Mouse (Mus musculus) testis, postnatal 14 days (tissue): ENCODE results near the gene Pdxdc1.
"Not testable (repeated sequence)": the region's sequence is repeated elsewhere in the genome, so short reads cannot be mapped to it uniquely, and the experiment has no call there.

Experiments used
- DNase-seq: peaks from one replicate; pipeline ENCODE4 v3.0.0; 2021; ENCODE audit warnings: low spot score

The Pdxdc1 gene

DNA sequence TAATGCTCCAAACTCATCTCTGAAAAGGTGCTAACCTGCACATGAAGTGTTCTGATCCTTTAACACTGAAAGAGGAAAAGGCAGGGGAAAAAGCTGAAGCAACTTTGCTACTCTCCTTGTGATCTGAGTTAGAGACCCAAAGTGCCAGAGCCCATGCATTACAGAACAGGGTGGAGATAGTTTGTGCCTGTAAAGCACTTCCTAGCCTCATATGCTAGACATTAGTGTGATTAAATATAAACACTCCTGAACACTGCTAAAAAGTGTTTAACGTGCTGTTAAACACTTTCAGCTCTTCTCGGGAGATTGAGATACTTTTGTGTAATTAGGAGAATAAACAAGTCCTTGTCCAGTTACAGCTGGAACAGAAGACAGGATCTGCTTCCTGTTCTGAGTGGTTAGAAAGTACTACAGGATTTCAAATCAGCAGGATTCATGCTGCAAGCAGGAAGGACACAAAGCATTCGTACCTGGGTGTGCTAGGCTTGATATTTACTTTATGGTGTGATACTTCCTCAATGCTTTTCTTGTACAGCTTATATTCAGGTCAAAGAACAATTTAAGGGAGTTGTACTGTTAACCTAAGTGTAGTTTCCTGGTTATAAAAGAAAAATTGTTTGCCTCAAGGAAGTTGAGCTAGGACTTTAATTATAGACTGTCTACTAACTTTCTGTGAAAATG lies 19.7 kb downstream of the Pdxdc1 start:
- DNase-seq = no peak

DNA sequence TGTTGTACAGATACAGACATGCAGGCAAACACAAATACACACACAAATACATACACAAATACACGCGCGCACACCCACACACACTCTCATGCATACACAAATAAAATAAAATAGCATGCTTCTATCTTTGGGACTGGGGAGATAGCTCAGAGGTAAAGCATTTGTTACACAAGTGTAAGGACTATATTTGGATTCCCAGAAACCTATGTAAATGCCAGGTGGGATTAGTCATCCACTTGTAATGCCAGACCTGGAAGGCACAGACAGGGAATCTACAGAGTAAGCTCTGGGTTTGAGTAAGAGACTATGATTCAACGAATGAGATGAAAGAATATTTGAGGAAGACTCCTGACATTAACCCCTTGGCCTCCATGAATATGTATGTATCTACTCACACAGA lies 27.4 kb downstream of the Pdxdc1 start:
- no peak for DNase-seq

DNA sequence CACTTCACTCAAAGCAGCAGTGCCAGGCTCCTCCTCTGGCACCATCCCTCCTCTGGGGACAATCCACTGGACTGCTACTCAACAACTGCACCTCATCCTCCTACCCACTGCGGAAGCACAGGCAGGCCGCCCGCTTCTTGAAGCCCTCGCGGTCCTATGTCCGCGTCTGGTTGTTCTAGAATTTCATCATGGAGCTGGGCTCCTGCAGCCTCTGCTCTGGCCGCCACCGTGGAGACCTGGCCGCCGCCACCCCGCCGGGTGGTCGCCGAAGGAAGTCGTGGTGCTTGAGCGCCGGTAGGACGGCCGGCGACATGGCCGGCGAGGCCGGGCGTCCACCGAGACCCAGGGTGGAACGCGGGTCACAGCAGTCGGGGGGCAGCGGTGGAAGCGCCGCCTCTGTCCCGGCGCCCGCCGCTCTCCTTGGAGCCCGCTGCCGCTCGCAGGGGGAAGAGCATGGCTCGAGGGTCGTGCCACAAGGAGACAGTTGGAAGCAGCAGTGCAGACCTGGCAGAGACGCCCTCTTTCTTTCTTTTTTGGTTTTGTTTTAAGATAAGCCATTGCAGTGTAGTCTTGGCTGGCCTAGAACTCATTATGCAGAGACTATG lies 34.9 kb downstream of the Pdxdc1 start:
- no peak for DNase-seq

DNA sequence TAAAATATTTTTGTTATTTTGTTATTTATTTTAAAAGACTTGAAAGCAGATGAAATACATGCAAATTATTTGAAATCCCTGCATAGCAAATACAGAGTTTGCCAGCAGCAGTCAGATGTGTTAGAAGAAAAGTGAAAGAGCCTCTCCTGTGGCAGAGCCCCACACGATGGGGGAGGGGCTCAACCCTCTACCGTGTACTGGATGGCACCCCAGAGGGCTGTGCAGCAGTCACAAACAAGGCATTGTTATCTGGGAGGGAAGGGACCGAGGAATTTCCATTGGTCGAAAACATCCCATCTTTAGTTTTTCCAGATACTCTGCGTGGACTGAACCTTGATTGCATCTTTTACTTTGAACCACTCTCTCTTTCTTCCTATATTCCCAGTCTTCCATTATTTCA lies 35.5 kb downstream of the Pdxdc1 start:
- DNase-seq = not testable (repeated sequence)

DNA sequence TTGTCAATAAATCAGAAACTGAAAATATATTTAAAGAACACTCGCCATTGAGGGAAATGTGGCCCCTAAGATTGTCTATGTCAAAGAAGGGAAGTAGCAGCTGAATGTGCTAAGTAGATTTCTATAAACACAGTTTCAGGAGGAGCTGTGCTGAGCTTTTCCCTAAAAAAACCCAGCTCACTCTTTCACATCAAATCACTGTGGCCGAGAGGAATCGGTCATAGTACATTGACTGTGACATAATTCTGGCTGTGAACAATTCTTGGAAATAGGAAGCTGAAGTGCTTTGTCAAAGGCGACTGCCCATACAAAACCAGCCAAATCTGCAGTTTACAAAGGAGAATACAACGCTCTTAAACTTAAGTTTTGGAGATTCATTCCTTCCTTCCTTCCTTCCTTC lies 36.3 kb downstream of the Pdxdc1 start:
- DNase-seq = no peak

DNA sequence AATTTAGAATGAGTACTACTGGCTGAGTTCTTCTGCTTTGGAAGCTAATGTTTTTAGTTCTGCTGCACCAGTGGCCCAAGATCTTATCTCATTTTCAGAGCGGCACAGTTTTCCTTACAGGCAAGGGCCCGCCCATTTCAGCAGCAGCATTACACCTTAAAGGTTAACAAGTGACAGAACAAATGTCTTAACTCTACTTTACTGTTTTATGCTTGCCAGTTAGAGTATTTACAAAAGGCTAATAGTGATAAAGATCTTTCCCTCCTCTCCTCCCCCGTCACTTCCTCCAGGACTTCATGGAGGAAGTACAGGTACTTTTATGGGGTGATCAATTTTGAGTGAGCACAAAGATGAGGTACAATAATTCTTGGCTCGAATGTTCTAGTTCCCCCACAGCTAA lies 36.9 kb downstream of the Pdxdc1 start:
- no peak for DNase-seq

DNA sequence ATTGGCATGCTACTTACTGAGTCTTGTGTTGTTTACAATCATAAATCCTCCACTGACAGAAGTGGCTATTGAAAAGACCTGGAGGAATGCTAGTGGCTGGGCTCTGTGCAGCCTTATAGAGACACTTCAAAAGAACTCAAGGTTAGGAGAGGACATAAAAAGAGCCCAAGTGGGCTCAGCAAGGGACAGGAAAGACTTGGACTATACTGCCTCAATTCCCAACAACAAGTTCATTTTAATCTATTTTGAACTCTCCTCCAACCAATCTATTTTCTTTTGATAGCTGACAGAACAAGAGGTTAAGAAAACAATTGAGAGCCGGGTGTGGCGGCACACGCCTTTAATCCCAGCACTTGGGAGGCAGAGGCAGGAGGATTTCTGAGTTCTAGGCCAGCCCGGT lies 49.0 kb downstream of the Pdxdc1 start:
- DNase-seq = no peak

DNA sequence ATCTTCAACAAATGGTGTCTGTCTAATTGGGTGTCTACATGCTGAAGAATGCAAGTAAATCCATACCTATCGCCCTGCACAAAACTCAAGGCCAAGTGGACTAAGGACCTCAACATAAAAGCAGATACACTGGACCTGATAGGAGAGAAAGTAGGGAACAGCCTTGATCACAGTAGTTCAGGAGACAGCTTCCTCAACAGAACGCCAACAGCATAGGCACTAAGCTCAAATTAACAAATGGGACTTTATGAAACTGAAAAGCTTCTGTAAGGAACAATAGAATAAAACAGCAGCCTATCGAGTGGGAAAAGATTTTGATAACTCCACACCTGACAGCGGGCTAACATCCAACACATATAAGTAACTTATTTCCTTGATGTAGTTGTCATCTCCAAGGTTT lies 51.5 kb downstream of the Pdxdc1 start:
- no peak for DNase-seq

DNA sequence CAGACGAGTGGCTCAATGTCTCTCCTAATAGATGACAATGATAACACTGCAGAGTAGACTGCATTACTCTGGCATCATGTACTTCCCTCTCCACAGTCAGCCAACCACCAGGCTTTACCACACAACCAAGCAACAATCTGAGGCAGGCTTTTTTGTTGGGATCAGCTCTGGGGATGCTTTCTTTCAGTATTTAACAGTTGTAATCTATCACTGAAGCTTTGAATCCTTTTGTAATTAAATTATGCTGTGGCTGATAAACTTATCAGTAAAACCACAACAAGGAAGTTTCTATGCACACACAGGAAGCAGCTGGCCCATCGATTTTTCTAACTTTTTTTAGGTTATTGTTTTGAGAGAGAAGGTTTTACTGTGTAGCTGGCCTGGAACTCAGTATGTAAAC lies 54.6 kb downstream of the Pdxdc1 start:
- no peak for DNase-seq

DNA sequence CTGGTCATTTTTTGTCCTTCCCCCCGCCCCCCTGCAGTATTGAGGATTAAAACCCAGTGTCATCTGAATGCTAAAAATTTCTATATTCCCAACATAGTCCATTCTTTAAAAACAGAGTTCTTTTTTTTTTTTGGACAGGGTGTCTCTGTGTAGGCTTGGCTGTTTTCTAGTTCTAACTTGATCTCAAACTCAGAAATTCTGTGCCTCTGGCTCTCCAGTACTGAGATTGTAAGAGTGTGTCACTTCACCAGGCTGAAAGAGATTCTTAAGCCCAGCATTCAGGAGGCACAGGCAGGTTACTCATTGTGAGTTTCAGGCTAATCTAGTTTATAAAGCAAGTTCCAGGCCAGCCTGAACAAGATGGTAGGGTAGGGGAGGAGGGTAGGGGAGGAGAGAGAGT lies 56.3 kb downstream of the Pdxdc1 start:
- DNase-seq = no peak

DNA sequence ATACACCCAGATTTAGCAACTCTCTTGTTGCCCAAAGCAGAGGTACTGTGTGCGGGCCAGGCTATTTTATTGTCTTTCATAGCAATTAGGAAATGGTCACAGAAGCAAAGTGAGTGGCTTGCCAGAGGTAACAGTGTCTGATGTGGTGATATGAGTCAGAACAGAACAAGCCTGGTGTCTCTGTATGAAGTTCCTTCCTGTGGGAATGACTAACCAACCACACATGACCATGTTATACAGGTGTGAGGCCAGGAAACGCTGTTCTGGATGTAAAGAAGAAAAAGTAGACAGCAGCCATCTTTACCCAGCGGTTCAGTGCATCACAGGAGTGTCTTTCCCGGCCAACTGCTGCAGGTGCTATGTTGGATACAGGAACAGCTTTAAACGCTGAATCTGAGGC lies 57.9 kb downstream of the Pdxdc1 start:
- DNase-seq = no peak

DNA sequence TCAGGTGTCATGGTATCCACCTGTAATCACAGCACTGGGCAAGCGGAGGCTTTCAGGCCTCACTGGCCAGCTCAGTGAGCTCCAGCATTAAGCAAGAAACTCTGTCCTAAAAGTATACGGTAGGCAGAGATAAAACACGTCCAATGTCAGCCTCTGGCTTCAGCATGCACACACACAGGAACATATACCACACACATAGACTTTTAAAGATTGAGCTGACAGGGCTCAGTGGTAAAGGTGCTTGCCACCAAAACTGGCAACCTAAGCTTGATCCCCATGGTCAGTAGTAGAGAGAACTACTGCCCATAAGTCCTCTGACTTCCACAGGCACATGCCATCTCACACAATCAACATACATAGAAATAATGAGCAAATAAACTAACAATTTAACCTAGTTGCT lies 62.0 kb downstream of the Pdxdc1 start:
- DNase-seq = no peak

DNA sequence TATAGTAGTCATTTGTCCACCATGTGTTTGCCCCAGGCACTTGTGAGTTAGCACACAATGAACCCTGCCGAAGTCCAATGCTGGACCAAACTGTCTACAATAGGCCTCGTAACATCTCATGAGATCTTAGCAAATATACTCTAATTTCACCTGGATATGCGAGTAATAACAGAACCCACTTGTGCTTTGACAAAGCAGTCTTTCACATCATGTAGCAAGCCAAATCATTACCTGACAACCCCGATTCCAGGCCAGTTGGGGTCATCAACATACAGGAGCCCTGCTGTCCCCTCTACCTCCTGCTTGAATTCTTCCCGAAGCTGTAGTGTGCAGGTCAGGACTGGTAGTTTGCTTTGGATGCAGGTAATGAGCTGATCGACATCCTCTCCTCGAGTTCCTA lies 62.9 kb downstream of the Pdxdc1 start:
- DNase-seq = no peak

DNA sequence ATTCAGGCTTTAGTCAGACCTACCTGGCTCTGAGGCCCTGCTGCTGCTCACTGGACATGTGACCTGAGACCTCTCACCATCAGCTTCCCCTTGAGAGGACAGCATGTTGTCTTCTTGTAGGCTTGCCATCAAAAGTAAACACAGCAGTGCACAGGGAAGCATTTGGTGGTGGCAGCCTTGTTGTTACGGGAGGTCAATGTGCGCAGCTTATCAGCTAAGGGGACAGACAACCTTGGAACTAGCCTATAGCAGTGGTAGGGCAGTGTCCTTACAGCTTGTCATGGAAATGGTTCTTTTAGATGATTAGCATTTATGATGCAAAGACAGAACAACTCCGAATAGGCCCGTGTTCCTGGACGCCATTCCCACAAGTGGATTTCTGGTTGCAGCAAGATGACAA lies 68.5 kb downstream of the Pdxdc1 start:
- DNase-seq = no peak

DNA sequence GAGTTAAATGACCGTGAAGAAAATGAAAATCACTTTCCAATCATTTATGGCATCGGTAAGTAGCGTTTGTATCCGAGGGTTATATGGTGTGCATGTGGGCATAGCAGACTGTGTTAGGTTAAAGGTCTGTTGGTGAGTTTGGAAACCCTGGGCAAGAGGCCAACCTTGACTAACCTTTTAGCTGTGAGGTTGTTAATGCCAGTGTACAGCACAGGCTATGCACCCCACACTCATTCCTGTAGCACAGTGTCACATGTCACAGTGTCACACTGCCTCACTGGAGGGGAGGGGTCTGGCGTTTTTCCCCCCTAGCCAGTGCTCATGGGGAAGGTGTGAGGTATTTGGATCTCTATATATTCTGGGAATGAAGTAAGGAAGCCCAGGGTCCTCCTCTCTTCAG lies 71.3 kb downstream of the Pdxdc1 start:
- DNase-seq = no peak

DNA sequence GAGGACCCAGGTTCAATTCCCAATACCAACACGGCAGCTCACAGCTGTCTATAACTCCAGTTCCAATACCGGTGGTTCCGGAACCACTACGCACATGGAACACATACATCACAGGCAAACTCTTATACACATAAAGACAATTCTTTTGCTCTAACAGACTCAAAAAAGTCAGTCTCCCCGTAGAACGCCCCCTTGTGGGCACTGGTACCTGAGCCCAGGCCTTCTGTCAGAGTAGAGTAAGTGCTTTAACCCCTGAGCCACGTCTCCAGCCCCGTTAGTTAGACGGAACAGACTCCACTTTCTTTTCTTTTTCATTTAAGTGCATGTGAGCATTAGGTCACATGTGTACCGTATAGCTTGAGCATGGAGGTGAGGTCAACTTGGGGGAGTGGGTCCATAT lies 72.5 kb downstream of the Pdxdc1 start:
- DNase-seq = no peak

DNA sequence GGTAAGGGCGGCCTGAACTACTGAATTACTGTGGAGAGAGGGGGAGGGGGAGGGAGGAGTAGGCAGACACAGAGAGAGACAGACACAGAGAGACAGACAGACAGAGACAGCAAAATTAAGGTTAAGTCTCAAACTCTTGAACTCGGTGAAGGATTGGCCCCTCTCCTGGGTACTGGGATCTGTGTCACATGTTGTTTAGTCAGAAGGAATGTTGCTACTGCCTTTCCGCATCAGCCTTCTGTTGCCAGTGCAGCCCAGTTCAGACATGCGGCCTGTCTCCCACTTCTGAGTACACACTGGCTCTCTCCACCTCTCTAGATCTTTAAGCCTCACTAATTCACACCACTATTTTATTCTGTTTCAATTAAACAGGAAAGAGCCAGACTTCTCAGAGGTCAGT lies 76.4 kb downstream of the Pdxdc1 start:
- DNase-seq = no peak

DNA sequence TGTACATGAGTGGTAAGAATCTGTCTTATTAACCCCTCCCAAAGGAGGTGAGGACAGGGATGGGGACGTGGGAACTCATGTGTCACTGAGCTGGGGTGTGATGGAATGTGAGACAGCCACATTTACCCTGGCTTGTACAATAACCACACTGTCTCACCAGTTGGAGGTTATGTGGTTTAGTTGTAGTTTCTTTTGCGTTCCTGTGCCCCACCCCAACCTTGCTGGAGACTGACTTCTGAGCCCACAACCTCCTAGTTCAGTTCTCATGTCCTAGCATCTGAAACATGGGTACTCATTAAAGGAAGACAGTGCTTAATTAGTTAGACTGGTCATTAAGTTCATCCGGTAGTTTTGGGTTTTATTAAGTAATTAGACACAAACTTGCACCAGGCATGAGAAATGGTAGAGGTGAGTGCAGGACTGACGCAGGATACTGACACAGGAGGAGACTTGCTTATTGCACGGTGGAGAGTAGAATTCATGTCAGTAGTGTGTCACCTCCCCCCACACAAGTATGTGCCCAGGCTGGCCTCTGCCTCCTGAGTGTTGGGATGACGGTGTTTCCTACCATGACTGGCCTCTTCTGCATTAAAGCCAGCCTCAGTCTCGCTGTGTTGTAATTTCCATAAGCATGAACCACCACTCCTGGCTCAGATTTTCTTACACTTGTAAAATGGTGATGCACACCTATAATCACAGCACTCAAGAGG lies 77.0 kb downstream of the Pdxdc1 start:
- DNase-seq = no peak

DNA sequence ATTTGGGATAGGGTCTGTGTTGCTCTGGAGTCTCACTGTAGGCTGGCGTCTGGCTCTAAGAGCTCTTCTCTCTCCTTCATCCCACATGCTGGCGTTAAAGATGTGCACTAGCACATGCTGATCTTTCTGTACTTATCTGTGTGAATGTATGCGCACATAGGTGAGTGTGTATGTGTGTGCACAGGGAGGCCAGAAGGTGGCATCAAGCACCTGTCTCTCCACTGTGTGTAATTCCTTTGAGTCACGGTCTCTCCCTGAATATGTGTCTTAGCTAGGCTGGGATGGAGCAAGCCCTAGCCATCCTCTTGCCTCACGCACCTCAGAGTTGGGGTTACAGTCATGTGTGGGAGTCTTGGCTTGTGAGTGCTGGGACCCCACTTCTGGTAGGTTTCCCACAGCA lies 82.2 kb downstream of the Pdxdc1 start:
- no peak for DNase-seq

DNA sequence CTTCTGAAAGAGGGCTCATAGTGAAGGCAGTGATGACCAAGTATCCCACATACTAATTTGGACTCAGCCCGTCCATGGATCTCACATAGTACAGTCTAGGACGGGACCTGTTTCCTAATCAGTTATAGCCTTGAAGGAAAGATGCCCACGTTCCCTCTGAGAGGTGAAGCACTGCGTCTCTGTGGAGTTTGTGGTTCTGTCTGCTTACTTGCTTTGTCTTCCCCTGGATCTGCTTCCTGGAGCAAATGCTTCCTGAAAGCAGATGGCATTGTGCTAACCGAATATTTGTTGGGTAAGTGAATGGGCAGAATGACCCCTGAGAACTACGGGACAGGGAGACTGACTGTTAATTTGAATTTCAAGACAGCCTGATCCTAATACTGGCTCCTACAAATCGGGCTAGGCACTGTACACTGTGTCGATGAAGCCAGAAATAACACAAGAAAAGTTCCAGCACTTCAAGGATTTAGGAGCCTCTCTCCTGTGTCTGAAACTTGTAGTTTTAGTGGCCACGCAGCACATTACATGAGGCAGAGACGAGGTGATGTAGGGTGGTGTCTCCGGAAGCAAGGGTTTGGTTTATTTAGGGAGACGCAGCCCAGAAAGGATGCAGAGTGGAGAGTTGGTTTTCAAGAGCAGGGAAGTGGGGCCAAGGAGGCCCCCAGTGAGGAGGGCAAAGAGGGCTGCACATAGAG lies 83.0 kb downstream of the Pdxdc1 start:
- no peak for DNase-seq

DNA sequence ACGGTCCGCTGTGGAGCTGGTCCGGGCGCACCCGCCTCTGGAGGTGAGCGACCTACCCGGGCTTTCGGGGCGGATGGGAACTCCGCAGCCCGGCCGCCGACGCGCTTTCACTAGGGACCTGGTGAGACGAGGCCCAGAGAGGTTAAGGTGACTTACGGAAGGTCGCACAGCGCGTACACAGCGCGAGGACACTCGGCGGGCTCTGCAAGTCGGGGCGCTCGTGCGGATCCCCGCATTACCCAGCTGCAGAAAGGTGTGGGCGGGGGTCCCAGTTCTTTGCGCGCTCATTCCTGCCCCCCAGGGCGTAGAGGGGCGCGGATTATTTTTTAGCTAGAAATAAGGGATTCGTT lies 83.6 kb downstream of the Pdxdc1 start:
- DNase-seq = no peak

DNA sequence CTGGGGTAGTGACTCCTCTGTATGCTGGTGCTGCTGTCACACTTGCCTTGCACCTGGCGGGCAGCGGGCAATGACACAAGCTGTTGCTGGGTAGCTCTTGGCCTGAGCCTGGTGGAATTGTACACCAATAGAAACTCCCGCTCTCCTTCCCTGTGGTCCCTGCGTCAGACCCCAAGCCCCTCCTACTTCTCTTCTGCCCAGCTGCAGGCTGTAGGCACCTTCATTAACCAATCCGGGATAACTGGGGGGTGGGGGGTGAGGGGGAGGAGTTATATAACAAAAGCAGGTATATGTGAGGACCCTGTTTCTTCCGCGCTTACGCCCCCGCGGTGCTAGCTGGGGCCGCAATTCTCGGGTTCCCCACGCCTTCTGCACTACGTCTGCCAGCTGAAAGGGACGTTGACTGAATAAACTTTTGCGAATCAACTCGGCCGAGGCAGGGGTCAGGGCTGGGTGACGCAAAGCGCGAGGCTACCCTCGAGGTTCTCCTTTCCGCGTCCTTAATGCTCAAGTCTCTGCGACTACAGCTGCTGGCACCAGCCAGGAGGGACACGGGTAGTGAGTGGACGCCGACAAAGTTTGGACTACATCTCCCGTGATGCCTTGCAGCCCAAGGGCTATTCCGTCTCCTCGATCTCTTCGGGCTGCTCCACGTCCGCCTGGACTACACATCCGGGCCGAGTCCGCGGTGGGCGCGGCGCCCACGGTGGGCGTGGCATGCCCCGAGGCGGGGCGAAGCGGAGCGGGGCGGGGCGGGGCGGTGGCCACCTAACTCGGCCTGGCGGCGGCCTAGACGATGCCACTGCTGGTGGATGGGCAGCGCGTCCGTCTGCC lies 84.2 kb downstream of the Pdxdc1 start, which contains the start of gene Ntan1:
Gene Ntan1 (plus strand): TSS at position 286 of the 834 bp plus-strand sequence.
- DNase-seq = peak; percentile 95
